Mouse (Mus musculus) lung, postnatal 0 days (tissue): ENCODE measurements around the gene Olfr656. TPM values are rescaled to one million over a fixed set of nuclear protein-coding genes. Genes with fewer than 3 reads are reported as not detected.

Source experiments
- ATAC-seq: fragments of 200-750 bp; cut with Nextera tagmentation; 2 replicates; pipeline ENCODE4 v1.8.0; 2017; ENCODE audit warnings: moderate library complexity
- DNase-seq: peaks from one replicate; pipeline ENCODE4 v3.0.0-alpha.2; 2016; ENCODE audit warnings: low spot score
- H3K27ac ChIP-seq: fragments of 300-500 bp; sonication (generic); 2 replicates; pipeline ENCODE4 v1.5.1; 2014; ENCODE audit warnings: antibody characterized with exemption, mild to moderate bottlenecking, low read length, mixed read lengths
- H3K27me3 ChIP-seq: fragments of 300-500 bp; sonication (generic); replicated peaks from 2 replicates; pipeline ENCODE4 v1.6.1; 2014; ENCODE audit warnings: low read length, mixed read lengths; ENCODE audit not compliant: insufficient read depth
- H3K36me3 ChIP-seq: fragments of 300-500 bp; sonication (generic); 2 replicates; pipeline ENCODE4 v1.6.1; 2014; ENCODE audit warnings: low read length, mixed read lengths; ENCODE audit not compliant: insufficient read depth
- H3K4me1 ChIP-seq: fragments of 300-500 bp; sonication (generic); 2 replicates; pipeline ENCODE4 v1.6.1; 2014; ENCODE audit warnings: antibody characterized with exemption, low read depth, low read length, mixed read lengths; ENCODE audit not compliant: insufficient read depth
- H3K4me2 ChIP-seq: fragments of 300-500 bp; sonication (generic); replicated peaks from 2 replicates; pipeline ENCODE4 v1.6.1; 2014; ENCODE audit warnings: low read depth, mild to moderate bottlenecking, low read length, moderate library complexity, mixed read lengths
- H3K4me3 ChIP-seq: fragments of 300-500 bp; sonication (generic); 2 replicates; pipeline ENCODE4 v1.5.1; 2014; ENCODE audit warnings: low read depth, low read length
- H3K9ac ChIP-seq: fragments of 300-500 bp; sonication (generic); replicated peaks from 2 replicates; pipeline ENCODE4 v1.6.1; 2014; ENCODE audit warnings: low read depth, mild to moderate bottlenecking
- H3K9me3 ChIP-seq: fragments of 300-500 bp; sonication (generic); 2 replicates; pipeline ENCODE4 v1.6.1; 2016; ENCODE audit warnings: low read length, mixed read lengths
- CTCF ChIP-seq: IDR thresholded peaks from 2 replicates; pipeline ENCODE4 v1.5.1; 2016; ENCODE audit warnings: antibody characterized with exemption, mild to moderate bottlenecking
- EP300 ChIP-seq: IDR thresholded peaks from 2 replicates; pipeline ENCODE4 v1.6.1; 2016; ENCODE audit warnings: antibody characterized with exemption, mild to moderate bottlenecking, control low read depth
- WGBS: fragments of 180-500 bp; shearing (Covaris S2); extraction: QIAGEN DNeasy Blood & Tissue Kit; methylation state at CpG from one replicate; pipeline ENCODE4 v1.1.7; 2014; 5-methylcytosine and 5-hydroxymethylcytosine counted together
- polyA plus RNA-seq: library from polyadenylated mRNA; unstranded; fragments of >200 nt; fragmentation: Nextera tagmentation; extraction: Ambion mirVana; gene quantifications from 2 replicates; pipeline ENCODE4 v1.2.1, GENCODE M21; 2015

The Olfr656 gene
- polyA plus RNA-seq: not detected in 2 replicates

GRCm38 (mm10) chr7:104613655-104614054, at the start of gene Olfr656:
Olfr656 (plus strand) TSS chr7:104613955.
- H3K36me3 ChIP-seq: no peaks in the 10 kb centered on the region
- no peaks in the 10 kb centered on the region for H3K27me3 ChIP-seq
- ATAC-seq (no peak), DNase-seq (no peak)
- H3K9me3 ChIP-seq: no peaks in the 10 kb centered on the region
- 66% methylated on average over 4 of the region's 4 CpGs for WGBS
- no peak within 1 kb of the TSS for H3K9ac ChIP-seq
- no peak within 1 kb of the TSS for H3K4me3 ChIP-seq
- TF ChIP-seq EP300: no peak
- TF ChIP-seq CTCF: no peak
- H3K27ac ChIP-seq: no peak within 1 kb of the TSS
- H3K4me2 ChIP-seq: no peak within 1 kb of the TSS
- H3K4me1 ChIP-seq: no peaks in the 10 kb centered on the region

- TF ChIP-seq EP300 (no peak), CTCF (no peak)
- Histone ChIP-seq H3K36me3 (no peaks in the 10 kb centered on the region), H3K27ac (no peak within 1 kb of the TSS), H3K9me3 (no peaks in the 10 kb centered on the region), H3K9ac (no peak within 1 kb of the TSS), H3K27me3 (no peaks in the 10 kb centered on the region), H3K4me1 (no peaks in the 10 kb centered on the region), H3K4me3 (no peak within 1 kb of the TSS), H3K4me2 (no peak within 1 kb of the TSS)
- DNase-seq (no peak), ATAC-seq (no peak)
- 45% methylated on average over 2 of the region's 2 CpGs for WGBS
Observed at GRCm38 (mm10) chr7:104577014-104577413, 36.7 kb upstream of the Olfr656 start, which contains the start of gene Olfr653. Olfr653 (plus strand) TSS chr7:104577314.

GRCm38 (mm10) chr7:104580846-104581245, 32.9 kb upstream of the Olfr656 start:
- H3K9ac ChIP-seq: no peak overlapping the region
- no peak for TF ChIP-seq CTCF
- TF ChIP-seq EP300: no peak
- no peaks in the 10 kb centered on the region for H3K9me3 ChIP-seq
- no peak overlapping the region for H3K4me2 ChIP-seq
- H3K4me3 ChIP-seq: no peak overlapping the region
- H3K36me3 ChIP-seq: no peaks in the 10 kb centered on the region
- 86% methylated on average over 4 of the region's 4 CpGs for WGBS
- no peak overlapping the region for H3K27ac ChIP-seq
- DNase-seq: no peak
- H3K4me1 ChIP-seq: no peaks in the 10 kb centered on the region
- ATAC-seq: no peak
- no peaks in the 10 kb centered on the region for H3K27me3 ChIP-seq

- no peak for ATAC-seq
- no peak for TF ChIP-seq EP300
- TF ChIP-seq CTCF: no peak
- Histone ChIP-seq H3K4me2 (no peak overlapping the region), H3K9me3 (no peaks in the 10 kb centered on the region), H3K9ac (no peak overlapping the region), H3K27ac (no peak overlapping the region), H3K27me3 (no peaks in the 10 kb centered on the region), H3K36me3 (no peaks in the 10 kb centered on the region), H3K4me3 (no peak overlapping the region), H3K4me1 (no peaks in the 10 kb centered on the region)
- 76% methylated on average over 4 of the region's 4 CpGs for WGBS
- DNase-seq: no peak
Observed at GRCm38 (mm10) chr7:104581429-104581828, 32.3 kb upstream of the Olfr656 start.

GRCm38 (mm10) chr7:104586725-104587124, 27.0 kb upstream of the Olfr656 start, which contains the start of gene Olfr654:
Olfr654 (plus strand) TSS chr7:104587025.
- ATAC-seq: no peak
- Histone ChIP-seq H3K27me3 (no peaks in the 10 kb centered on the region), H3K9ac (no peak within 1 kb of the TSS), H3K4me3 (no peak within 1 kb of the TSS), H3K27ac (no peak within 1 kb of the TSS), H3K9me3 (no peaks in the 10 kb centered on the region), H3K4me1 (no peaks in the 10 kb centered on the region), H3K4me2 (no peak within 1 kb of the TSS), H3K36me3 (no peaks in the 10 kb centered on the region)
- no peak for DNase-seq
- 73% methylated on average over 4 of the region's 4 CpGs for WGBS
- TF ChIP-seq CTCF (no peak), EP300 (no peak)

- H3K36me3 ChIP-seq: no peaks in the 10 kb centered on the region
- H3K4me3 ChIP-seq: no peak overlapping the region
- H3K9ac ChIP-seq: no peak overlapping the region
- TF ChIP-seq CTCF: no peak
- no peak for TF ChIP-seq EP300
- no peak overlapping the region for H3K27ac ChIP-seq
- WGBS: 74% methylated on average over 5 of the region's 5 CpGs
- DNase-seq (no peak), ATAC-seq (no peak)
- no peaks in the 10 kb centered on the region for H3K4me1 ChIP-seq
- H3K27me3 ChIP-seq: no peaks in the 10 kb centered on the region
- no peak overlapping the region for H3K4me2 ChIP-seq
- no peaks in the 10 kb centered on the region for H3K9me3 ChIP-seq
Observed at GRCm38 (mm10) chr7:104588274-104588673, 25.5 kb upstream of the Olfr656 start.

- no peaks in the 10 kb centered on the region for H3K9me3 ChIP-seq
- no peak within 1 kb of the TSS for H3K27ac ChIP-seq
- H3K4me1 ChIP-seq: no peaks in the 10 kb centered on the region
- H3K27me3 ChIP-seq: no peaks in the 10 kb centered on the region
- WGBS: 81% methylated on average over 2 of the region's 2 CpGs
- H3K4me3 ChIP-seq: no peak within 1 kb of the TSS
- ATAC-seq (no peak), DNase-seq (no peak)
- H3K36me3 ChIP-seq: no peaks in the 10 kb centered on the region
- no peak for TF ChIP-seq CTCF
- TF ChIP-seq EP300: no peak
- no peak within 1 kb of the TSS for H3K4me2 ChIP-seq
- H3K9ac ChIP-seq: no peak within 1 kb of the TSS
Observed at GRCm38 (mm10) chr7:104601679-104602078, 12.1 kb upstream of the Olfr656 start, which contains the start of gene Olfr655. Olfr655 (minus strand) TSS chr7:104601779.
